Mouse (Mus musculus): ENCODE measurements at regions not wholly inside any gene's neighbourhood (a gene's known extent, or its start where the extent isn't known, plus 50 kb on each side); places are given as distances from the start of the nearest gene placed in this dataset.

DNA sequence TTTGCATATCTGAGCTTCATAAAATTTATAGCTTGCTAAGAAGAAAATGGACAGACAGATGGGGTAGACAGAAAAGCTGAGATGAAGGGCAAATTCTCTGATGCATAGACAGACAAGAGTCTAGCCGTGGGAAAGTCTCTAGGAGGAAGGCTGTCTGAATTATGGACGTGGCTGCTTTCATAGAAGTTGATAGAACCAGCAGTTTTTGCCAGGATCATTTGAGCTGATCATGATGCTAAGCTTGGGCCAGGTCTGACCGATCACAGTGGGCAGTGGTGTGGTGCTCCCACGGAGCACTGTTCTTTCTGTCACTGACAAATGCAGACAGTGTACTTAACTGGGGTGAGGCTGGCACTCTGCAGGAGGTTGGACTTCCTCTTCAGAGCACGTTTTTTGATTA, 405.0 kb upstream of the Ubash3b start:
- TF ChIP-seq CTCF (IDR thresholded peaks at IDR 0.05): no peak
- H3K27ac ChIP-seq: no peak overlapping the region
- intact Hi-C loops (cut with DNase I): no loop called here

DNA sequence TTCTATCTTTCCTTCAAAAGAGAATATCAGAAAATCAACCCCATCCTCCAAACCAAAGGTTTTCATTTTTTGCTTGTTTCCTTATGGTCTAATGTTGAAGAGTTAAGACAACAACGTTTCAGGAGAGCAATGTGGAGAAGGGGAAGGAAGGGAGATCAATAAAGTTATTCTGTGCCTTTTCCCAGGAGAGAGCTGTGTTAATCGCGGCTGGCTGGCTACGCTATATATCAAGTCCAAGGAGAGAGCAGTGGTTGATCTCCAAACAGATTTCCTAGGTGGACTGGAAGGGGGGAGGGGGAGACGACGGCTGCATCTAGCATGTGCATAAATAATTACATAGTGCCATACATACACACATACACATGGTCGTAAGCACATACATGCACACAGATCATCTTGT, 404.3 kb upstream of the Ubash3b start:
- Histone ChIP-seq H3K4me3 (no peak overlapping the region), H3K27ac (no peak overlapping the region)
- DNase-seq (ENCODE audit: extremely low spot score in 1 of 2, low spot score in 2 of 2): no peak
- intact Hi-C loops (cut with DNase I): no loop called here
- TF ChIP-seq CTCF (IDR thresholded peaks at IDR 0.05): no peak

More for the DNA sequence above, 405.0 kb upstream of the Ubash3b start:
- DNase-seq (ENCODE audit: extremely low spot score in 1 of 2, low spot score in 2 of 2): no peak
- no peak overlapping the region for H3K4me3 ChIP-seq

DNA sequence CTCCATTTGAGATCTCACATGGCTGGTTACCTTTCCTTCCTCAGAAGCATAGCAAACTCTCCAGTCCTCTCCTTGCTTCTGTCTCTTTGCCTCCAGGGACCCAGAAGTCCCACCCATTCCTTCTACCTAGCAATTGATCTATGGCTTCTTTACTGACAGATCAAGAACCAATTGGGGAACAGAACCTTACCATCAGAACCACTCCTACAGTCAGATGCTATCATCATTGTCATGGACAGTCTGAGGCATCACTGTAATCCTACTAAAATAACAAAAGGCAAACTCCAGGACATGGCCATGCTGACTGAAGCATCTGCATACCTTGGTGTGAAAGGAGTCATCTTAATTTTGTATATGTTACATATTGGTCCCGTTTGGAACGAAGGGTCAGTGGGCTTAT, 401.9 kb upstream of the Ubash3b start:
- Histone ChIP-seq H3K4me3 (no peak overlapping the region), H3K27ac (no peak overlapping the region)
- no peak for DNase-seq (ENCODE audit: extremely low spot score in 1 of 2, low spot score in 2 of 2)
- intact Hi-C loops (cut with DNase I): no loop called here
- TF ChIP-seq CTCF (IDR thresholded peaks at IDR 0.05): no peak

DNA sequence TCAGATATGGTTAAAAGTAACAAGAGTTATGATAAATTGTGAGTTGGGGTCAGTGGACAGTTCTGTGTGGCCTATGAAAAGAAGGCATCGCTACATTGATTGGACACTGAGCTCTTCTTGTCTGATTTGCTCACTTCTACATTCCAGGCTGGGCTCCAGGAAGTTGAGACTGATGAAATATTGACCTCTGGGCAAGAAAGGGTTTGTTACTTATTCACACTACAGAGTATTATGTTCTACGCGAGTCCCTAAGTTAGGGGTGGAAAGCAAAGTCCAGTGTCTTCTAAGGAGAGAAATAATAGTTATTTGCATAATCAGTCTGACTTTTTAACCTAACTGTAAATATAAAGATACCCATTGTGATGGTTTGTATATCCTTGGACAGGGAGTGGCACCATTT, 397.0 kb upstream of the Ubash3b start:
- intact Hi-C loops (cut with DNase I): no loop called here
- no peak for DNase-seq (ENCODE audit: extremely low spot score in 1 of 2, low spot score in 2 of 2)
- H3K4me3 ChIP-seq: no peak overlapping the region

DNA sequence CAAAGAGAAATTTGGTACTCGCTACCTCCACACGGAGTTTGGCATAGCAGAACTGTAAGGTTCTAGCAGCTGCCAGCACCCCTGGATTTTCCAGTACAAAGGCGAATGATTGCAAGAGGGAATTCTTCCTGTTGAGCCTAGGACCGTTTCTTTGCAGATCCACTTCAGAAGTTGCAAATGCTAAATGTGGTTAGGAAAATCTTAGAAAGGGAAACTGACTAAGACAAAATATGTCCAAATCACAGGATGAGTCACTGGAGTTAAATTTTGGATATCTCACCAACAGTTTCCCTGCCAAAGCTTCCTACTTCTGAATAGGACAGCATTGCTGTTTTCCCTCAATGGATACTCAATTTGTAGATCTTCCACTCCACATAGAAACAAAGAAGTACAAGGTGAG, 395.4 kb upstream of the Ubash3b start:
- no peak for DNase-seq (ENCODE audit: extremely low spot score in 1 of 2, low spot score in 2 of 2)
- Histone ChIP-seq H3K27ac (no peak overlapping the region; the same call in 1 of the 2 replicates), H3K4me3 (no peak overlapping the region)
- no peak for TF ChIP-seq CTCF (IDR thresholded peaks at IDR 0.05)
- intact Hi-C loops (cut with DNase I): no loop called here

More for the DNA sequence above, 397.0 kb upstream of the Ubash3b start:
- TF ChIP-seq CTCF (IDR thresholded peaks at IDR 0.05): no peak
- H3K27ac ChIP-seq: no peak overlapping the region

DNA sequence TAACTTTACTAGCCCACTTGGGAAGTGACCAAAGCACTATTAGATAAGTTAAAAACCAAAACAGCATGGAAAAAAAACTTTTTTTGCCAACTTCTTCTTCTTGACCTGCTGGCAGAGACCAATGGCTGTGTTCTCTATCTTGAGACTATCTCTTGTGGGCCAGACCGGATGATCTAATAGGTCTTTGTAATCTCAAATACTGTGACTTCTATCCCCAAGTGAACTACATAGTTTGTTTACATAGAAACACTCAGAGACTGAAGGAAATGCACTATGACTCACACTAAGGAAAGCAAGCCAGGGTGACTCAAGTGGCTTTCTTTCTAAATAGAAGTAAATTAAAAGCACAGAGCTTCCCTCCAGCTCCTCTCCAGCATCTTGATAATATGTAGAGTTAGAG, 384.3 kb upstream of the Ubash3b start:
- Histone ChIP-seq H3K27ac (no peak overlapping the region), H3K4me3 (no peak overlapping the region)
- DNase-seq (ENCODE audit: extremely low spot score in 1 of 2, low spot score in 2 of 2): no peak
- intact Hi-C loops (cut with DNase I): no loop called here
- TF ChIP-seq CTCF (IDR thresholded peaks at IDR 0.05): no peak

DNA sequence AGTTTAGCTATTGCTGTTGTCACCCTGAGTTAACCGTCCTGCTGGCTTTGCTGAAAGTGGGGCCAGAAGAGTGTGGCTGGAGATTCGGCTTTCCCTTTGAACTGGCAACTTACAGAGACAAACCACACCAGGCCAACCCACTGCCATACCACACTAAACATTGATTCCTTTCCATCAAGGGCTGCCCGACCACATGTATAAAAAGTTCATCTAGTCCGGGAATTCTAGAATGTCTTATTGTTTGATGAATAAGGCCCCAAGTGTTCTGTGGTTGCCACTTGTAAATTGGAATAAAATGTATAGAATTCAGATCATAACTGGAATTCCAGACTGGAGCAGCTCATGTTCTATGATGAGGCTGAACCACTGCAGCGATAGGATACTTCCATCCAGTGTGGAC, 381.0 kb upstream of the Ubash3b start:
- TF ChIP-seq CTCF (IDR thresholded peaks at IDR 0.05): no peak
- no peak for DNase-seq (ENCODE audit: extremely low spot score in 1 of 2, low spot score in 2 of 2)
- Histone ChIP-seq H3K27ac (no peak overlapping the region), H3K4me3 (no peak overlapping the region)
- intact Hi-C loops (cut with DNase I): no loop called here

DNA sequence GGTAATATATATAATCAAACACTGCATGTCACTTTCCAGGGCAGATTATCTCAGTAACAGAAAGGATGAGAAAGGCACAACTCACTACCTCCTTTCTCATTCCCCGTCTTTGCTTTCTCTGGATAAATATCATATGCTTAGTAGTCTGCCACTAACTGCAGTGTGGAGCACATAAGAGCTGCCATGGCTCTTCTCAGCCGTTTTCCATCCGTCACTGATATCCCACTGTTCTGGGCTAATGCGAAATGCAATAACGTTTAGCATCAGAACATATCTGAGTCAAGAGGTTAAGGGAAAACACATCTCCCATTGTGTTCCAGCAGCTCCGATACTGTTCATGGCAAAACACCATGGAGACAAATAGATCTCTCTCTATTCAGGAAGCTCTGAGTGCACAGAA, 379.8 kb upstream of the Ubash3b start:
- no peak overlapping the region for H3K4me3 ChIP-seq
- no peak for TF ChIP-seq CTCF (IDR thresholded peaks at IDR 0.05)
- intact Hi-C loops (cut with DNase I): no loop called here
- no peak overlapping the region for H3K27ac ChIP-seq
- DNase-seq (ENCODE audit: extremely low spot score in 1 of 2, low spot score in 2 of 2): no peak

DNA sequence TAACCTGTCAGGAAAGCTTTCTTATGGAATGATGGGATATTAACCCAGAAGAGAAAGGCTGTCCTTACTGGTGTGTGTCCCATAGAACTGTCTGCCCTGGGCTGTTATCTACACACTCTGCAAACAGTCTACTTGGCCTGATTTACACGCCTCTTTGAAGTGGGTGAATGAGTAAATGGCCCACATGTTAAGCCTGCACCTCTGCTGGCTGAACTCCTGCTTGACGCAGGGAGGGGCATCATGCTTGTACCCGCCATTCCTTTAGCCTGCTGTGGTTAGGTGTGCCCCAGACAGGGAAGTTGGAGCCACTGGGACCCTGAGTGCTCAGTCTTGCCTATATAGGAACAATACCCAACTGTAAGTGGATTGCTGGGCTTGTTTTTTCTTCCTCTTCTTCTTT, 371.3 kb upstream of the Ubash3b start:
- no peak for DNase-seq (ENCODE audit: extremely low spot score in 1 of 2, low spot score in 2 of 2)
- H3K27ac ChIP-seq: no peak overlapping the region
- intact Hi-C loops (cut with DNase I): no loop called here
- H3K4me3 ChIP-seq: no peak overlapping the region
- TF ChIP-seq CTCF (IDR thresholded peaks at IDR 0.05): no peak

DNA sequence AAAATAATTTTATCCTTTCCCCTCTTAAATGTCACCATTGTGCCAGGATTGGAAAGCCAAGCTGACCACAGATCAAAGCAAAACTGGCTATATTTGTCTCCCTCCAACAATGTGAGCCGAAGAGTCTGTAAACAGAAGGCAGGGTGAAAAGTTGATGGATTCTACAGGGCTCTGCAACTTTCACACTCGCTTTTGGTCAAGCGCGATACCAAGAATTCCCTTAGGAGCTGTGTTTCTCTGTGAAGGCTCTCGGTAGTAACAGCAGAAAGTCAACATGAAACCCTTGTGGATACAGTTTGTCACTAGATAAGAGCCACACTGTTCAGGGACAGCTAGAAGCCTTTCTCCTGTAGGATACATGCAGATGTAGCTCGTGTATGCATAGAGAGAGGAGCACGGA, 370.8 kb upstream of the Ubash3b start:
- intact Hi-C loops (cut with DNase I): no loop called here
- Histone ChIP-seq H3K4me3 (no peak overlapping the region), H3K27ac (no peak overlapping the region)
- no peak for DNase-seq (ENCODE audit: extremely low spot score in 1 of 2, low spot score in 2 of 2)
- TF ChIP-seq CTCF (IDR thresholded peaks at IDR 0.05): no peak

DNA sequence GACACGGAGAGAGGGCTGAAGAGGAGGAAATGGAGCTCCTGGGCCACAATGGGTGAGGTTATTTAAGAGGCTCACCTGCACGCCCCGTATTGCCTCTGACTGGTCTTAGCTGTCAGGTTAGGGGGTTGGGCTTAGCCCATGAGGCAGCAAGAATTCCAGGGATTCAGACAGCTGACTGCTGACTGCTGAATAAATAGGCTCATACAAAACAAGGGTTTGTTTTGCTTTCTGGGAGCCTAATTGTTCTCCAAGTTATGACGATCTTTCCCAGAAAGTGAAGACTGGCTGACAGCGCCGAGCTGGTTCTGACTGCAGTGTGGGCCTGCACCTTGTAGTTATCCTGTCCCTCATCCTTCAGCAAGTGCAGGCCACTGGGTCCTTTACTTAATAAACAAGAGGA, 370.1 kb upstream of the Ubash3b start:
- H3K27ac ChIP-seq: no peak overlapping the region
- no peak for TF ChIP-seq CTCF (IDR thresholded peaks at IDR 0.05)
- no peak for DNase-seq (ENCODE audit: extremely low spot score in 1 of 2, low spot score in 2 of 2)
- H3K4me3 ChIP-seq: no peak overlapping the region
- intact Hi-C loops (cut with DNase I): no loop called here

DNA sequence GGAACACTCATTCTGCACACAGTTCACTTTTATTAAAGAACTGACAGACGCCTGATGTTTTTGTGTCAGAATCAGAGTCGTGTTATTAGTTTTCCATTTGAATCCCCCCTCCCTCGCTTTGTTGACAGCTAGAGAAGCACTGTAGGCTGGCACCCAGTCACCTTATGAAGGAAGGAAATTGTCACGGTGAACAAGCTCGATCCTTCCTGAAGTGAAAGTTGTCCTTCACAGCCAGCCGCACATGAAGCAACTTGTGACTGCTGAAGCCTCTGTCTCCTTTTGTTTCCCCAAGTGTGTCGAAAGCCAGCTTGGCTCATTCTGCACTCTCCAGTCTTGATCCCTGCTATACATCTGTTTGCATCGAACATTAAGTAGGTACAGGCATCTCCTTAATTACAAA, 364.6 kb upstream of the Ubash3b start:
- DNase-seq (ENCODE audit: extremely low spot score in 1 of 2, low spot score in 2 of 2): no peak
- TF ChIP-seq CTCF (IDR thresholded peaks at IDR 0.05): no peak
- intact Hi-C loops (cut with DNase I): no loop called here
- Histone ChIP-seq H3K4me3 (no peak overlapping the region), H3K27ac (peak overlapping the region; percentile 28; the same call in 1 of the 2 replicates)

DNA sequence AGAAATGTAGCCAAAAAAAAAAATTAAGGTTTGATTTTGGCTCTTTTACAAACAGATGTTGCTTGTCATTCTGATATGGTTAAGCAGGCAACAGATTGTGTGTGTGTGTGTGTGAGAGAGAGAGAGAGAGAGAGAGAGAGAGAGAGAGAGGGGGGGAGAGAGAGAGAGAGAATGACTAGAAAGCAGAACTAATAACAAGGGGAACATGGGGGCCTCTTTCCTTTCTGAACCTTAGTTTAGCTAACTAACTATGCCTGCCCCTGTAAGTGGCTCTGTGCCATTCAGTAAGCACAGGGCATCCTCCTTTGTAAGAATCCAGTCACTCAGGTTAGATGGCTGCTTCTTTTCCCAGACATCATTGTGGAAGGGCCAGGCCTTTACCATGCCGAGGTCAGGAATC, 364.0 kb upstream of the Ubash3b start:
- DNase-seq (ENCODE audit: extremely low spot score in 1 of 2, low spot score in 2 of 2): no peak
- Histone ChIP-seq H3K27ac (peak overlapping the region; percentile 28; the same call in 1 of the 2 replicates), H3K4me3 (no peak overlapping the region)
- TF ChIP-seq CTCF (IDR thresholded peaks at IDR 0.05): no peak
- intact Hi-C loops (cut with DNase I): no loop called here

DNA sequence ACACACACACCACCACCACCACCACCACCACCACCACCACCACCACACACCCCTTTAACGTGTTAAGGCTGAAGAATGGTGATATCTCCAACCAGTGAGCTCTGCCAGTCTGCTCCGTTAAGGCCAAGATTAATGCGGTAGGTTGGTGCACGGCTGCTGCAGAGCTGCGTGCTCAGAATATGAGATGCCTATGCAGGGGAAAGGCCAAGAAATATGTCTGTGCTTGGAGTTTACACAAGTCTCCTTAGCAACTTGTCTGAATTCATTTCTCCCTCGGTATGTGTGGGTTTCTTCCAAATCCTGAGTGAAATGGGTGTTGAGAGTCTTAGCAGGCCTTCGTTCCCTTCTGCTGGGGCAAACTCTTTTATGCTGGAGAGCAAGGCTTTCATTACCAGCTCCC, 363.1 kb upstream of the Ubash3b start:
- intact Hi-C loops (cut with DNase I): no loop called here
- no peak for TF ChIP-seq CTCF (IDR thresholded peaks at IDR 0.05)

More for the DNA sequence above, 363.1 kb upstream of the Ubash3b start:
- no peak for DNase-seq (ENCODE audit: extremely low spot score in 1 of 2, low spot score in 2 of 2)
- peak overlapping the region; percentile 25 for H3K27ac ChIP-seq
- no peak overlapping the region for H3K4me3 ChIP-seq

Data from left cerebral cortex, adult 2 months (tissue).